Mouse (Mus musculus) CH12.LX (cell line): ENCODE results near the gene Tbc1d22a.

ENCODE experiments used
- CHD2 ChIP-seq: IDR thresholded peaks from 2 replicates; pipeline ENCODE4 v1.6.1; 2011; ENCODE audit warnings: low read length, improper control_type of control experiment
- CTCF ChIP-seq, 2 experiments: IDR thresholded peaks in 1 of 2; conservative IDR thresholded peaks in 1 of 2; 2 replicates each; pipeline ENCODE4 v1.5.1; 2011 to 2012; ENCODE audit warnings: low read depth in 2 of 2, low read length in 2 of 2, improper control_type of control experiment in 1 of 2, inconsistent platforms in 1 of 2, mild to moderate bottlenecking in 1 of 2, moderate library complexity in 1 of 2
- E2F4 ChIP-seq: IDR thresholded peaks from 2 replicates; pipeline ENCODE4 v1.6.1; 2011; ENCODE audit warnings: low read depth, low read length, improper control_type of control experiment; ENCODE audit not compliant: insufficient replicate concordance
- ELF1 ChIP-seq: IDR thresholded peaks from 2 replicates; pipeline ENCODE4 v1.6.1; 2014; ENCODE audit warnings: low read depth, mild to moderate bottlenecking, inconsistent platforms, low read length, improper control_type of control experiment
- EP300 ChIP-seq: IDR thresholded peaks from 2 replicates; pipeline ENCODE4 v1.6.1; 2011; ENCODE audit warnings: low read length, improper control_type of control experiment
- MAX ChIP-seq: IDR thresholded peaks from 2 replicates; pipeline ENCODE4 v1.6.1; 2011; ENCODE audit warnings: low read length, improper control_type of control experiment
- MAZ ChIP-seq: IDR thresholded peaks from 2 replicates; pipeline ENCODE4 v1.6.1; 2012; ENCODE audit warnings: low read depth, mild to moderate bottlenecking, inconsistent platforms, low read length, improper control_type of control experiment, moderate library complexity
- MYC ChIP-seq: IDR thresholded peaks from 2 replicates; pipeline ENCODE4 v1.6.1; 2011; ENCODE audit warnings: low read depth, mild to moderate bottlenecking, improper control_type of control experiment, low read length
- POLR2A ChIP-seq: IDR thresholded peaks from 2 replicates; pipeline ENCODE4 v1.6.1; 2011; ENCODE audit warnings: low read depth, mild to moderate bottlenecking, improper control_type of control experiment, low read length
- SMC3 ChIP-seq: IDR thresholded peaks from 2 replicates; pipeline ENCODE4 v1.6.1; 2011; ENCODE audit warnings: low read depth, low read length, improper control_type of control experiment

- TF ChIP-seq E2F4: no peak
- no peak for TF ChIP-seq CTCF (conservative IDR thresholded peaks at IDR 0.05 in 1 of 2, IDR thresholded peaks at IDR 0.05 in 1 of 2; ENCODE audit: low read depth in 2 of 2, low read length in 2 of 2)
- no peak for TF ChIP-seq POLR2A
- no peak for TF ChIP-seq EP300
- TF ChIP-seq CHD2: no peak
- TF ChIP-seq MYC: no peak
- TF ChIP-seq ELF1: no peak
- no peak for TF ChIP-seq MAZ
- no peak for TF ChIP-seq SMC3
- no peak for TF ChIP-seq MAX
These were observed 220.0 kb downstream of the Tbc1d22a start for GRCm38 (mm10) chr15:86434241-86434640.
